Mouse (Mus musculus): ENCODE measurements around the gene Npc1l1.
"Not testable (repeated sequence)": the region's sequence is repeated elsewhere in the genome, so short reads cannot be mapped to it uniquely, and the experiment has no call there.

The Npc1l1 gene

DNA sequence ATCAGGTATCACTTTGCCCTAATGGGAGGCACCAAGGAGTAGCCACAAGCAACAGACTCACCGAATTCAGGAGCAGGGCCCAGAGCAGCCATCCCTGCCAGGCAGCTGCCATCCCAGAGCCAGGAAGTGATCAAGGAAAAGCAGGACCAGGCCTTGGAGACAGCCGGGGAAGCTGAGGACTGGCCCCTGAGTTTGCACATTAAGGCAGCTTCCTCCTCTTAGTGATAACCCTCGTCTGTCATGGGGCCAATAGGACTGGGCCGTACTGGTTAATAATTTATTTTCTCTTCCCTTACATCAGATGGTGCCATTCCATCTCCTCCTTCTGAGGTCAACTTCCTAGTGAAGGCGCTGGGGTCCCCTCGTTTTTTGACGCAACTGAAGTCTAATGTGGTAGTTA, at the start of gene Npc1l1:
Gene Npc1l1 (minus strand): TSS at position 132 of the 400 bp plus-strand sequence.
- no peak for DNase-seq (ENCODE audit: low spot score)

- no peak for DNase-seq (ENCODE audit: low spot score)
Observed at GRCm38 (mm10) chr11:6276466-6276865, 46.5 kb upstream of the Npc1l1 start.

GRCm38 (mm10) chr11:6275094-6275484, 45.1 kb upstream of the Npc1l1 start:
- no peak for DNase-seq (ENCODE audit: low spot score)

GRCm38 (mm10) chr11:6274387-6275093, 44.6 kb upstream of the Npc1l1 start, which contains the start of gene Tmed4:
Gene Tmed4, minus strand, starts transcription at chr11:6274870.
- DNase-seq (ENCODE audit: low spot score) = peak; percentile 99

GRCm38 (mm10) chr11:6273607-6274006, 43.7 kb upstream of the Npc1l1 start:
- DNase-seq (ENCODE audit: low spot score) = no peak

- DNase-seq (ENCODE audit: low spot score) = peak; percentile 97
Observed at GRCm38 (mm10) chr11:6267320-6268254, 37.6 kb upstream of the Npc1l1 start, which contains the start of gene Ddx56. Gene Ddx56, minus strand, starts transcription at chr11:6267772.

GRCm38 (mm10) chr11:6266621-6267020, 36.7 kb upstream of the Npc1l1 start:
- no peak for DNase-seq (ENCODE audit: low spot score)

- DNase-seq (ENCODE audit: low spot score) = peak; percentile 91
Observed at GRCm38 (mm10) chr11:6261434-6262082, 31.6 kb upstream of the Npc1l1 start.

- no peak for DNase-seq (ENCODE audit: low spot score)
Observed at GRCm38 (mm10) chr11:6259413-6259812, 29.5 kb upstream of the Npc1l1 start.

- DNase-seq (ENCODE audit: low spot score) = no peak
Observed at GRCm38 (mm10) chr11:6256490-6257072, 26.6 kb upstream of the Npc1l1 start.

DNA sequence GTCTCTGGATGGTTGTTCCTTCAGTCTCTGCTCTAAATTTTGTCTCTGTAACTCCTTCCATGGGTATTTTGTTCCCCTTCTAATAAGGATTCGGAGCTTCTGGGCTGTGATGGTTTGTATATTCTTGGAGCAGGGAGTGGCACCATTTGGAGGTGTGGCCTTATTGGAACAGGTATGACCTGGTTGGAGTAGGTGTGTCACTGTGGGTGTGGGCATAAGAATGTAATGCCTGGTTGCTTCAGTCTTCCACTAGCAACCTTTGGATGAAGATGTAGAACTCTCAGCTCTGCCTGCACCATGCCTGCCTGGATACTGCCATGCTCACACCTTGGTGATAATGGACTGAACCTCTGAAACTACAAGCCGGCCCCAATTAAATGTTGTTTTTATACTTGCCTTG, 24.7 kb upstream of the Npc1l1 start:
- not testable (repeated sequence) for DNase-seq (ENCODE audit: low spot score)

DNA sequence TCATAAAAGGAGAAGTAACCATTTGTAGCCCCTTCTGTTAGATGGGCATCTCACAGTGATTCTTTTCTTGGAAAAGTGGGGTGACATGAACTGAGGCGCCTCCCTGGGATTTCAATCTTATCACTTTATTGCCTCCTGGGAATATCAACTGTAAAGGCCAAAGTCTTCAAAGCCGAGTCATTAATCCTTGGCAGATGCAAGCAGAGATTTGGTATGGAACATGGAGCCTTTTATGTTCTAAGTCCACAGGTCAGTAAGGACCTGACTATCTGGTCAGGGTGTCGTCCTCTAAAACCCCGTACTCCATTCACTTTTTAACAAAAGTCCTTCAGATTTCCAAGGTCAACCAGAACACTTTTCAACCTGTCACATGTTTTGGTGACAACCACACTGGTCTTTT, 22.9 kb upstream of the Npc1l1 start:
- no peak for DNase-seq (ENCODE audit: low spot score)

DNA sequence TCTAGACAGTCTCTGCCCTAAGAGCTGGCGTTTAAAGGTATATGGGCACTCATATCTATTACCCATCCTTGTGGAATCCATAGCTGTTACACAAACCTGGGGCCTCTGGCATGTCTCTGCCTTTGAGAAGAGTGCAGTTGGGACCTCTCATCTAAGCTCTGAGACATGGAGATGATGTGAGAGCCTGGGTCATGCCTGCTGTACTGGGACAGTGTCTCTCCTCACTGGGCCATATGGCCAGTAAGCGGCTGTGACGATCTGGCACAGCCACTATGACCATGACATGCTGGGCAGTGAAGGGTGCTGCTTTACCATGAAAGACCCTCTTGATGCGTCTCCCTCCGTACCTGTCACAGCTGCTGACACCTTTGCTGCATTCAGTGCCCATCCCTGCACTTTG, 22.3 kb upstream of the Npc1l1 start:
- no peak for DNase-seq (ENCODE audit: low spot score)

GRCm38 (mm10) chr11:6244707-6245106, 14.8 kb upstream of the Npc1l1 start:
- no peak for DNase-seq (ENCODE audit: low spot score)

GRCm38 (mm10) chr11:6233025-6233424, 3.1 kb upstream of the Npc1l1 start:
- DNase-seq (ENCODE audit: low spot score) = no peak

- DNase-seq (ENCODE audit: low spot score) = no peak
Observed at GRCm38 (mm10) chr11:6224541-6225229, 5.3 kb downstream of the Npc1l1 start.

DNA sequence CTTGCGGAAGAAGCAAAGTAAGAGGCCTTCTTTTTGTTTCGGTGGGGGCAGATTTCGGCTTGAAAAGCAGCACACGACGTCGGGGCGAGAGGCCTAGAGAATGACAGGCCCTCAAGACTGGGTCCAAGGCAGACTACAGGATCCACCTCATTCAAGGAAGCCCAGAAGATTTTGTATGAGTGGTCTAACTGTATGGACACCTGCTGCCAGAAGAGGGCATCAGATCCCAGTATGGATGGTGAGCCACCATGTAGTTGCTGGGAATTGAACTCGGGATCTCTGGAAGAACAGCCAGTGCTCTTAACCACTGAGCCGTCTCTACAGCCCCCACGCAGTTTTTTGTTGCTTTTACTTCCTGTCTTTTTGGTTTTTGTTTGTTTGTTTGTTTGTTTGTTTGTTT, 7.8 kb downstream of the Npc1l1 start:
- DNase-seq (ENCODE audit: low spot score) = no peak

- DNase-seq (ENCODE audit: low spot score) = no peak
Observed at GRCm38 (mm10) chr11:6219967-6220366, 10.0 kb downstream of the Npc1l1 start.

DNA sequence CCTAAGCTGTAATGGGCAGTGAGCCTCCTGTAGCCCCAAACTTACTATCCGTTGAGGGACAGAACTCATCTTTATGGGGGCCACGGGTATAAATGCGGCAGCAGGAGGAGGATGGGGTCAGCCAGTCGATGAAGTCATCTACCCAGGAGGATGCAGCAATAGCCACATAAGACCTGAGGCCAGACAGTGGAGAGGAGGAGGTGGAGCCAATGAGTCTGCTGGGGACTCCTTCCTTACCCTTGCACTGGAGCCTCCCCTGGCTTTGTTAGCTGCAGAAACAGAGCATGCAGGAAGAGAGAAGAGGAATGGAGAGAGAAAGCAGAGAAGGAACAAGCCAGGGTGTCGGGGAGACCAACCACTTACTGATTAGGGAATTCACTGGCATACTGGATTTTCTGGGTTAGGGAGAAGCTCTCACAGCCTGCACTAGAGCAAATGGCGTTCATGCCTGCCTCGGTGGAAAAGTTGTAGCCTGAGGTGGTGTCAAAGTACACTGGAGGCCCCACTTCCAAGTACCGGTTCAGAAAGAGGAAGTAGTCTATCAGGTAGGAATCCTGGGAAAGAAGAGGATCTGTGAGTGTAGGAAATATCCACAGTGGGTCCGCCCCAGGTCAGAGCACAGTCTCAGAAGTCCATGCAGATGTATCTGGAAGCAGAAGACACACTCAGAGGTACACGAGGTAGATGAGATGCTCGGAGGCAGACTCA, 11.6 kb downstream of the Npc1l1 start:
- DNase-seq (ENCODE audit: low spot score) = no peak

DNA sequence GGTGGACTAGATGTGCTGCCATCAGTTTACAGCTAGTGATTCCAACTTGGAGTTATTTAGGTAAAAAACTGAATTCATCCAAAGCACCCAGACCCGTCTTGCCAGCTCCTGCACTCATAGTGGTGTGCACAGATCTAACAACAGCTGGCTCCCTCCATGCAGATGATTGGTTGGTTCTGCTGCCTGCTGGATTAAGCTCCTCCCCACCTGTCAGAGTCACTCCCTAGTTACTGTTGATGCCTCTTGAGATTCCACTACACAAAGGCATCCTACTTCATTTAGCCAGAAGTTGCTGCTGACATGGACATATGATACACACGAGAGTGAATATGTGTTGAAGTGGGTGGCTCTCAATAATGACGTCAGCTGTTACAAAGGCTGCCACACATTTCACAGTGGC, 13.1 kb downstream of the Npc1l1 start:
- peak; percentile 10 for DNase-seq (ENCODE audit: low spot score)

GRCm38 (mm10) chr11:6208158-6208557, 21.8 kb downstream of the Npc1l1 start:
- DNase-seq (ENCODE audit: low spot score) = no peak

Measured in retina, embryonic 14.5 days (tissue).